Mouse (Mus musculus) stomach, embryonic 15.5 days (tissue): ENCODE measurements around the gene Gpr171. TPM values are rescaled to one million over a fixed set of nuclear protein-coding genes. Genes with fewer than 3 reads are reported as not detected.

Experiments used
- ATAC-seq: fragments of 200-750 bp; cut with Nextera tagmentation; 2 replicates; pipeline ENCODE4 v1.8.0; 2017; ENCODE audit warnings: low read depth, moderate number of reproducible peaks, moderate TSS enrichment; ENCODE audit not compliant: insufficient read depth, low FRiP score
- H3K27ac ChIP-seq: fragments of 300-500 bp; sonication (generic); 2 replicates; pipeline ENCODE4 v1.5.1; 2015; ENCODE audit warnings: mild to moderate bottlenecking, inconsistent platforms
- H3K27me3 ChIP-seq: fragments of 300-500 bp; sonication (generic); replicated peaks from 2 replicates; pipeline ENCODE4 v1.6.1; 2015; ENCODE audit warnings: inconsistent platforms
- H3K36me3 ChIP-seq: fragments of 300-500 bp; sonication (generic); 2 replicates; pipeline ENCODE4 v1.6.1; 2015; ENCODE audit warnings: inconsistent platforms
- H3K4me1 ChIP-seq: fragments of 300-500 bp; sonication (generic); 2 replicates; pipeline ENCODE4 v1.6.1; 2015; ENCODE audit warnings: inconsistent platforms
- H3K4me2 ChIP-seq: fragments of 300-500 bp; sonication (generic); 2 replicates; pipeline ENCODE4 v1.6.1; 2015; ENCODE audit warnings: mild to moderate bottlenecking, inconsistent platforms
- H3K4me3 ChIP-seq: fragments of 300-500 bp; sonication (generic); replicated peaks from 2 replicates; pipeline ENCODE4 v1.5.1; 2015; ENCODE audit warnings: inconsistent platforms
- H3K9ac ChIP-seq: fragments of 300-500 bp; sonication (generic); 2 replicates; pipeline ENCODE4 v1.6.1; 2015; ENCODE audit warnings: inconsistent platforms
- H3K9me3 ChIP-seq: fragments of 300-500 bp; sonication (generic); 2 replicates; pipeline ENCODE4 v1.6.1; 2016; ENCODE audit warnings: inconsistent platforms
- WGBS: fragments of 180-500 bp; shearing (Covaris S2); methylation state at CpG from one replicate; pipeline ENCODE4 v1.1.7; 2015; 5-methylcytosine and 5-hydroxymethylcytosine counted together
- polyA plus RNA-seq: library from polyadenylated mRNA; unstranded; fragments of >200 nt; fragmentation: Nextera tagmentation; extraction: Ambion mirVana; gene quantifications from 2 replicates; pipeline ENCODE4 v1.2.1, GENCODE M21; 2015

Gpr171 gene
- polyA plus RNA-seq, 1 experiment from 2014 or later: 1.4 TPM

DNA sequence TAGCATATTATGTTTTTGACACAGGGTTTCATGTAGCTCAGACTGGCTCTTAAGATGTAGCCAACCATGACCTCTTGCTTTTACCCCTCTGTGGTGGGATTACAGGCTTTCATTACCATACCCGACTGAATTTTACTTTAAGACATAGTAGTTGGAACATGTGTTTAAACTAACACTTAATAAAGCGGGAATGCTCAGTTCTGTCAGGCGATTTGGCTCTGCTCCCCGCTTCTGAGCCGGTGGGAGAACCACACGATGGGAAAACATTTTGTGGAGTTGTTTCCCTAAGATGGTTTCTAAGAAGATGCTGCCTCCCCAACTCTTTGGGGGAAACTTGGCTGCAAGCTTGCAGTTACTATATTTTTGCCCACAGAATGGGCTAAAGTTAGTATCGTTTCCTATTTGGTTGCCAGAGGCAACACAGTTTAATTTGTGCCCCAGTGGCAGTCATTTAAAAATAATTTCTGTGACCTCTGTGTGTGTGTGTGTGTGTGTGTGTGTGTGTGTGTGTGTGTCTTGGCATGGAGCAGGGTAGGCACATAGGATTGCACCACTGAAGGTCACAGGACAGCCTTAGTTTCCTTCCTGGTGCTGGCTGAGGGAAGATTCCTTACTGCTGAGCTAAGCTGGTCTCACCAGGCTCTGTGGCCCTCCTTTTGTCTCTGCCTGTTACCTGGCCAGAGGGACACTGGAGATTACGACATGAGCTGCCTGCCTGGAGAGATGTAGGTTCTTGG is 34.9 kb downstream of the Gpr171 start:
- ATAC-seq: no peak; the same call in 1 of the 2 replicates
- Histone ChIP-seq H3K9me3 (no peaks in the 10 kb centered on the region), H3K27me3 (no peaks in the 10 kb centered on the region), H3K9ac (no peak overlapping the region), H3K36me3 (no peaks in the 10 kb centered on the region), H3K4me1 (no peaks in the 10 kb centered on the region), H3K27ac (no peak overlapping the region), H3K4me2 (no peak overlapping the region), H3K4me3 (no peak overlapping the region)
- WGBS: 67% methylated on average over 8 of the region's 8 CpGs

DNA sequence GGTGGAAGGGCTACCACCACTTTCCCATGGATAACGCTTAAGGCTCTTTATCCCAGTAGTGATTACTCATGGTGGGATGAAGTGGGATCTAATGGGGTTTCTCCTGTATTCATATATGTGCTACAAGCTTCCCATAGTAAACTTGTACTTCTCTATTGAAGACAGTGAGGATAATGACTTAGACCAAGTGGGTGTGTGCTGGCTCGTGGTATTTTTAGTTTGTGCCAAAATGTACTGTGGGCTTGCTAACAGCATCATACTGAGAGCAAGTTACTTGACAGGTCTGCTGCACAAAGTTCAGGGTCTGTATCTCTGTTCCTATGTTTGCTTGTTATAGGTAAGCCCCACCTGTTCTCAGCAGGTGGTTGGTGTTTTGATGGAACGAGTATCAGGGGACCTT is 35.7 kb downstream of the Gpr171 start:
- Histone ChIP-seq H3K27me3 (no peaks in the 10 kb centered on the region), H3K36me3 (no peaks in the 10 kb centered on the region), H3K27ac (no peak overlapping the region), H3K4me2 (no peak overlapping the region), H3K9me3 (no peaks in the 10 kb centered on the region), H3K4me3 (no peak overlapping the region), H3K9ac (no peak overlapping the region), H3K4me1 (no peaks in the 10 kb centered on the region)
- ATAC-seq: no peak
- WGBS: 77% methylated on average over 3 of the region's 3 CpGs

DNA sequence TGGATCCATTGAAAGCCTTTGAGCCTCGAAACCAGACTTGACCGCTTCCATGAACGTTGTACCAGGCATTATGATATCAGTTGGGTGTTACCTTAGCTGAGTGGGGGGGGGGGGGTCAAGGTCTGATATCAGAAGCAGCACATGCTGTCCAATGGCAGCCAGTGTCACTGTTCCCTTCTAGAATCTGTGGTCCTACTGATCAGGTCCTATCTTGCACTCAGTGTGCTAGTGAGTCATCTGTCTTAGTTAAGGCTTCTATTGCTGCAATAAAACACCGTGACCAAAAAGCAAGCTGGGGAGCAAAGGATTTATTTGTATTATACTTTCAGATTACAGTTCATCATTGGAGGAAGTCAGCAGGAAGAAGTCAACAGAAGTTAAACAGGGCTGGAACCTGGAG is 38.2 kb downstream of the Gpr171 start:
- Histone ChIP-seq H3K9me3 (no peaks in the 10 kb centered on the region), H3K4me3 (no peak overlapping the region), H3K27me3 (no peaks in the 10 kb centered on the region), H3K9ac (no peak overlapping the region), H3K27ac (no peak overlapping the region), H3K4me1 (no peaks in the 10 kb centered on the region), H3K36me3 (no peaks in the 10 kb centered on the region), H3K4me2 (no peak overlapping the region)
- 70% methylated on average over 4 of the region's 4 CpGs for WGBS
- ATAC-seq: no peak

DNA sequence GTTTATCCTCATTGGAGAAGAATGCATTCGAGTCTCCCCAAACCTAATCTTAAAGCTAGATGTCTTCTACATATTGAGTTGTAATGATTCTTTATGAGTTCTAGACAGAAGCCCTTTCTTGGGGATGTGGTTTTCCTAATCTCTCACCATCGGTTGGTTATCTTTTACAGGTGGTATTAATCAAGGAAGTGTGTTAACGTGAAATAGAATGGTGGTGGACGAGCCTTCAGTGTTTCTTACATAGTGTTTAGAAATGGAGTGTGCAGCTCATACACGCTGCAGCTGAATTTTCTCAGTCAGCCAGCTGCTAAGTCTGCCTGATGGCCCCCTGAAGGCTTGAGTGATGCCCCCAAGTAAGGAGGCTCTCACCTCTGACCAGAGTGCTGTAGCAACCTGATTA is 39.5 kb downstream of the Gpr171 start:
- Histone ChIP-seq H3K4me2 (no peak overlapping the region), H3K27ac (no peak overlapping the region), H3K4me3 (no peak overlapping the region), H3K9ac (no peak overlapping the region), H3K4me1 (no peaks in the 10 kb centered on the region), H3K36me3 (no peaks in the 10 kb centered on the region), H3K9me3 (no peaks in the 10 kb centered on the region), H3K27me3 (no peaks in the 10 kb centered on the region)
- no peak for ATAC-seq
- 47% methylated on average over 5 of the region's 5 CpGs for WGBS

DNA sequence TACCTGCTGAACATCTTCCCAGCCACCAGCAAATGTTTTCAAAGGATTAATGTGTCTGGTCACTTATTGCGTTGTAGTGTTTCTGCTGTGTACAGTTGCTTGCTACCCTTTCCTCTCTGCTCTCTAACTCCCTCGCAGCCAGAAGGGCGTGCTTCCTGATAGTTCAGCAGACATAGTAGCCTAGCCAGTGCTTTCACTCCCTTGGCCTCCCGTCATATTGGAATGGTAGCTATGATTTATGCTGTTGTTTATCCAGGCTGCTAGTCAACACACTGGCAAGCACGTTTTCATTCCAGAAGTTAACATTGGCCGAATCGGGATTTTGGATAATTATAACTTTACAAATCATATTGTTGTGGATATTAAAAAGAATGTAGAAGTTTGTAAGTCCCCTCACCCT is 41.5 kb downstream of the Gpr171 start:
- Histone ChIP-seq H3K4me1 (no peaks in the 10 kb centered on the region), H3K9me3 (no peaks in the 10 kb centered on the region), H3K36me3 (no peaks in the 10 kb centered on the region), H3K4me3 (no peak overlapping the region), H3K27me3 (no peaks in the 10 kb centered on the region), H3K4me2 (no peak overlapping the region), H3K9ac (no peak overlapping the region), H3K27ac (no peak overlapping the region)
- no peak for ATAC-seq
- 72% methylated on average over 7 of the region's 7 CpGs for WGBS

DNA sequence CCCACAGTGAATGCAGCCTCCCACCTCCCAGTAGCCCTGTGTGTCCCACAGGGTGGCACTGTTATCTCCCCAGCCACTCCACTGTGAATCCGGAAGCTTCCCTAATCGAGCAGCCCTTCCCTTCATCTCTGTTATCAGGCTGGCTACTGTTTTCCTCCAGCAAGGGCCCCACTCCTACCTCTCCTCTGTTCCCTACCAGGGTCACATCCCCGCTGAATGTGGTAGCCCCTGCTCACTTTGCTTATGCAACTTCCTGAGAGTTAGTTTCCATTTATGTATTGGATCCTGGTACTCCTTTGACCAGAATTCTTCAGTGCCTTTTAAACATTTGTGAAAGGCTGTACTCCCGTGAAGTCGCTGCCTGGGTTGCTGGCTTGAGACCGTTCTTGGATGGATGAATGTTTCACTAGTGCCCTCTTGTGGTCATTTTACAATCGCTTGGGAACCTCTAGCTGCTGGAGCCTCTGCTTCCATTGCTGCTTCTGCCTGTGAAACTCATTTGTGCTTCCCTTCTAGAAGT is 42.5 kb downstream of the Gpr171 start:
- H3K36me3 ChIP-seq: no peaks in the 10 kb centered on the region
- H3K27me3 ChIP-seq: no peaks in the 10 kb centered on the region
- H3K4me1 ChIP-seq: no peaks in the 10 kb centered on the region
- no peak overlapping the region for H3K27ac ChIP-seq
- H3K9ac ChIP-seq: no peak overlapping the region
- peak; percentile 58; the same call in 1 of the 2 replicates for ATAC-seq
- peak overlapping the region; percentile 27; the same call in 1 of the 2 replicates for H3K4me2 ChIP-seq
- no peaks in the 10 kb centered on the region for H3K9me3 ChIP-seq
- 3% methylated on average over 7 of the region's 7 CpGs for WGBS
- H3K4me3 ChIP-seq: no peak overlapping the region

DNA sequence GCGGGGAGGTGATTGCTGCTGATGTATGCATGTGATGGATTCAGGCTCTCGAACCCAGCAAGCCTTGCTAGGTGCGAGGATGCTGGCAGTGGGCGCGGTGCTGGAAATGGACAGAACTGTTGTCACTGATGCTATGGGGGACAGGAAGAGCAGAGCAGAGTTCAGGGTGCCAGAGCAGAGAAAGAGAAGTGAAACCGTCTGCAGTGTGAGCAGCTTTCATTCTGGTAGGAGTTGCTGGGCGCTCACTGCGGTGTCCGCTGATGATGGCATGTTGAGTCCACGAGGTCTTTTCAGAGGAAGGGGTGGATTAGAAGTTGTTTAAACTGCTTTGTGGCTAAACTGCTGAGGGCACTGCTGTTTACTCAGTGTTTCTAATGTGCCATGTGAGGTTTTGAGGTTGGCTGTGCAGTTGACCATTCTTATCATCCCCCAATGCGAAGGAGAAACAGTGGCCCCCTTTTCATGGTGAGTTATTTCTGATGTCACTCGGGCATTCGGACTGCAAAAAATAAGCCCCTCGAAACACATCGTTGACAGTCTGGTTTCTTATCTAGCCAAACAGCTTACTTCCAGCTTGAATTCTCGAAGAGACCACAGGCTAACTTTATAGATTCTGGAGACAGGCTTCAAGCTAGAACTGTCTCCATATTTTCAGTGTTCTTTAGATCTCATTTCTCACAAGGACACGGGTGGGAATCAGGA is 46.6 kb downstream of the Gpr171 start:
- no peak for ATAC-seq
- Histone ChIP-seq H3K4me3 (no peak overlapping the region), H3K9me3 (no peaks in the 10 kb centered on the region), H3K27ac (no peak overlapping the region), H3K27me3 (no peaks in the 10 kb centered on the region), H3K4me1 (no peaks in the 10 kb centered on the region), H3K36me3 (no peaks in the 10 kb centered on the region), H3K9ac (no peak overlapping the region), H3K4me2 (no peak overlapping the region)
- WGBS: 60% methylated on average over 17 of the region's 17 CpGs

Other genes with a start within 250 kb of the Gpr171 start
- not detected in 2 replicates for gene Clrn1, start 216.5 kb downstream of the Gpr171 start, polyA plus RNA-seq
- gene Med12l, start 96.0 kb downstream of the Gpr171 start, polyA plus RNA-seq: 1.5 and 2.0 TPM in 2 replicates
- 5.1 and 6.6 TPM in 2 replicates for gene P2ry14, start 51.8 kb upstream of the Gpr171 start, polyA plus RNA-seq
- 8.0 and 13.0 TPM in 2 replicates for gene Gpr87, start 93.3 kb upstream of the Gpr171 start, polyA plus RNA-seq
- 1.7 TPM in 2 replicates for gene P2ry13, start 109.1 kb upstream of the Gpr171 start, polyA plus RNA-seq
- 2.4 and 3.4 TPM in 2 replicates for gene P2ry12, start 161.1 kb upstream of the Gpr171 start, polyA plus RNA-seq
- gene Igsf10, start 242.6 kb upstream of the Gpr171 start, polyA plus RNA-seq: 10.1 and 10.4 TPM in 2 replicates